Mouse (Mus musculus) B cell, adult (primary cell): ENCODE results near the gene Nt5c1a. TPM values are rescaled to one million over a fixed set of nuclear protein-coding genes. Genes with fewer than 3 reads are reported as not detected.

Experiments used
- total RNA-seq: library from RNA; stranded (reverse); gene quantifications from 4 replicates; pipeline ENCODE4 v1.2.4, GENCODE M21; 2023; ENCODE audit not compliant: inconsistent age

Nt5c1a gene
- not detected in 4 replicates for total RNA-seq

DNA sequence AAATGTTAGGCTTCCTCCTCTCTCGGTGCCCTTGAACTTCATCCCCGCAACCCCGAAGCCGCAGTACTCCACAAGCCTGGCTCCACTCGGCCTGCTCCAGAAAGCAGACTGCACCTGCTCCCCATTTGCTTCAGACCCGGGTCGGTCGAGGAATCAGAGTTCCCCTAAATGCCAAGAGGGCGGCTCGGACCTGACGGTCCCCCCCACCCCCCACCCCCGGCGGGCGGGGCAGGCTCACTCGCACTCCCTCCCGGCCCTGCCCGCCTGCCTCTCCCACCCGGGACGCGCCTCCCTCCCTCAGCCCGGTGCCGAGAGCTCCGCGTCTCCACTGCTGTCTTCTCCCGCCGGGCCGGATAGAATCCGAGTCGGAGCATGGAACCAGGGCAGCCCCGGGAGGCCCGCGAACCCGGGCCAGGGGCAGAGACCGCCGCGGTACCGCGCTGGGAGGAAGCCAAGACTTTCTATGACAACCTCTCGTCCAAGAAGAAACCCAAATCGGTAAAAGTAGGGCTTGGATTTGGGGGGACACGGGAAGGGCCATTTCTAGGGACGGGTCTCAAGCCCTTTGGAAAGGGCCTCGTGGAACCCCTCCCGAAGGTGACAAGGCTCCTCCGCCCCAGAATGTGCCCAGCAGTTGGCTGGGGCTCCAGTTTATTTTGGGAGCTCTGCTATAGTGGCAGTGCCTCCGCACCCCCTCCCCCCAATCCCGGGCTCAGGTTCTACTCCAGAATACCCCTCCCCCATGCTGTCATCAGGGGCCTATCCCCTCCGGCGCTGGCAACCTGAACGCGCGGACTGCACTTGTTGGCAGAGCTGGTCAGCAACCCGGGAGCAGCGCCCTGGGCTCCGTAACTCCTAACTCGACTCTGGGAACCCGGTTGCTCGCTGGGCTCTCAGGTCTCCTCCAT lies at the start of gene Nt5c1a:
Nt5c1a (plus strand) TSS at position 319 of the 908 bp plus-strand sequence.

GRCm38 (mm10) chr4:123182328-123183238 lies 18.7 kb upstream of the Nt5c1a start, which contains the start of gene Hpcal4:
Gene Hpcal4, plus strand, starts transcription at chr4:123183227.

GRCm38 (mm10) chr4:123233492-123234084 lies 32.3 kb downstream of the Nt5c1a start, which contains the start of gene Heyl:
Gene Heyl, plus strand, starts transcription at chr4:123233556.

DNA sequence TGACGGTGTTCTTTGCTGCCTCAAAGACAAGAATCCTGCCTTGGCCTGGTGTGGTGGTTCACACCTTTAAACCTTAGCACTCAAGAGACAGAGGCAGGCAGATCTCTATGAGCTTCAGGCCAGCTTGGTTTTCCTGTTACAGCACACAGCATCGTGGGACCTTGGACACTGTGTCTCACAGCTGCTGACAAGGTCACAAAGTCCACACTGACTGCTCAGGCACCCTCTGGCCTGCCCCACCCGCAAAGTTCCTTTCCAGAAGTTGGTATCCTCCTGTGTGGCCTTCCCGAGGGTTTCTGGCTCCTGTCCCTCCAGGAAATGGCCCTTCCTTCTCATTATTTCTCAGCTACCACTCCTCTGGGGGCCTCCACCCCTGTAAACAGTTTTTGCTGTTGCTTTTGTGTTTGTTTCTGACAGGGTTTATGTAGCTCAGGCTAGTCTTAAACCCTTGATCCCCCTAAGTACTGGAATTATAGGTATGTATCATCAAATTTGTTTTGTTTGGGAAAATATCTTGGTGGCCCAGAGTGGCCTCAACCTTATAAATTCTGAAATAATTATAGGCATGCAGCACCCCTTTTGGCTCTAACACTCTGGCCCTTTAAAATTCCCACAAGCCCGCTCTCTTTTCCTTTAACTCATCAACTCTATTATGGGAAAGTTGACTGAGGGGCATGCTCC lies 60.6 kb downstream of the Nt5c1a start, which contains the start of gene Pabpc4:
Pabpc4 (plus strand) TSS at position 631 of the 681 bp plus-strand sequence.

Other genes with a start within 250 kb of the Nt5c1a start
- gene Mfsd2a, start 240.3 kb upstream of the Nt5c1a start, total RNA-seq: 0.87 to 1.6 TPM (median 1.0 TPM) in 4 replicates
- 0.70 to 2.9 TPM (median 1.0 TPM) in 4 replicates for gene Mycl, start 205.9 kb upstream of the Nt5c1a start, total RNA-seq
- 22.3 to 31.3 TPM (median 23.5 TPM) in 4 replicates for gene Trit1, start 184.9 kb upstream of the Nt5c1a start, total RNA-seq
- not detected in 4 replicates for gene Bmp8b, start 96.3 kb upstream of the Nt5c1a start, total RNA-seq
- gene Oxct2b, start 85.2 kb upstream of the Nt5c1a start, total RNA-seq: not detected in 4 replicates
- 50.1 to 60.8 TPM (median 52.8 TPM) in 4 replicates for gene Ppie, start 61.6 kb upstream of the Nt5c1a start, total RNA-seq
- 0.10 to 0.55 TPM (median 0.35 TPM) in 4 replicates for gene Hpcal4, start 18.3 kb upstream of the Nt5c1a start, total RNA-seq
- gene Heyl, start 32.1 kb downstream of the Nt5c1a start, total RNA-seq: 0.38 to 1.5 TPM (median 0.86 TPM) in 4 replicates
- 110 to 129 TPM (median 123 TPM) in 4 replicates for gene Pabpc4, start 60.8 kb downstream of the Nt5c1a start, total RNA-seq
- gene Oxct2a, start 122.1 kb downstream of the Nt5c1a start, total RNA-seq: 0.57 TPM in 1 of 4 replicates, not detected in the others
- 0.36 to 0.64 TPM (median 0.51 TPM) in 4 replicates for gene Bmp8a, start 141.7 kb downstream of the Nt5c1a start, total RNA-seq